Mouse (Mus musculus) myocyte (in vitro differentiated cells): Measurements from ENCODE around the gene Crebl2. TPM values are rescaled to one million over a fixed set of nuclear protein-coding genes. Genes with fewer than 3 reads are reported as not detected.

Source experiments
- H3K27me3 ChIP-seq: one replicate; pipeline ENCODE4 v1.6.1; 2011; ENCODE audit not compliant: control insufficient read depth, insufficient read depth, insufficient read length
- H3K36me3 ChIP-seq: one replicate; pipeline ENCODE4 v1.6.1; 2011; ENCODE audit not compliant: control insufficient read depth, insufficient read depth
- H3K4me2 ChIP-seq: one replicate; pipeline ENCODE4 v1.6.1; 2011; ENCODE audit warnings: low read depth, control low read depth
- H3K4me3 ChIP-seq: one replicate; pipeline ENCODE4 v1.5.1; 2011; ENCODE audit warnings: mild to moderate bottlenecking, control low read depth, moderate library complexity
- H3K79me2 ChIP-seq: one replicate; pipeline ENCODE4 v1.6.1; 2011; ENCODE audit not compliant: control insufficient read depth, insufficient read depth
- H3ac ChIP-seq: one replicate; pipeline ENCODE4 v1.6.1; 2011; ENCODE audit not compliant: control insufficient read depth, insufficient read length
- CEBPB ChIP-seq: IDR thresholded peaks from 2 replicates; pipeline ENCODE4 v1.6.1; 2011; ENCODE audit warnings: mild to moderate bottlenecking, moderate library complexity; ENCODE audit not compliant: poor library complexity, insufficient read depth, severe bottlenecking
- E2F4 ChIP-seq: IDR thresholded peaks from one replicate; pipeline ENCODE4 v1.6.1; 2011; ENCODE audit warnings: mild to moderate bottlenecking, control low read depth, moderate library complexity; ENCODE audit not compliant: insufficient read depth
- MAX ChIP-seq: IDR thresholded peaks from one replicate; pipeline ENCODE4 v1.6.1; 2011; ENCODE audit warnings: low read depth, mild to moderate bottlenecking, control low read depth
- MYOD1 ChIP-seq, 3 experiments: IDR thresholded peaks; one replicate each; pipeline ENCODE4 v1.6.1; 2011; ENCODE audit warnings: control low read depth in 2 of 3, low read depth in 2 of 3, mild to moderate bottlenecking in 2 of 3, moderate library complexity in 1 of 3; ENCODE audit not compliant: insufficient read length in 2 of 3, control insufficient read depth in 1 of 3
- MYOG ChIP-seq, 3 experiments: IDR thresholded peaks; one replicate each; pipeline ENCODE4 v1.6.1; 2011; ENCODE audit warnings: control low read depth in 2 of 3, low read depth in 2 of 3, mild to moderate bottlenecking in 2 of 3; ENCODE audit not compliant: insufficient read length in 2 of 3, control insufficient read depth in 1 of 3, insufficient read depth in 1 of 3
- POLR2A ChIP-seq: IDR thresholded peaks from one replicate; pipeline ENCODE4 v1.6.1; 2011; ENCODE audit warnings: low read depth, mild to moderate bottlenecking, control low read depth, moderate library complexity; ENCODE audit not compliant: insufficient read length
- POLR2AphosphoS2 ChIP-seq: IDR thresholded peaks from one replicate; pipeline ENCODE4 v1.6.1; 2011; ENCODE audit warnings: low read depth, control low read depth; ENCODE audit not compliant: insufficient read length
- REST ChIP-seq: IDR thresholded peaks from one replicate; pipeline ENCODE4 v1.6.1; 2011; ENCODE audit warnings: mild to moderate bottlenecking, control low read depth, moderate library complexity; ENCODE audit not compliant: insufficient read depth, insufficient read length
- SRF ChIP-seq: IDR thresholded peaks from one replicate; pipeline ENCODE4 v1.6.1; 2011; ENCODE audit warnings: low read depth; ENCODE audit not compliant: control insufficient read depth, insufficient read length
- TCF12 ChIP-seq: IDR thresholded peaks from one replicate; pipeline ENCODE4 v1.6.1; 2011; ENCODE audit warnings: mild to moderate bottlenecking, control low read depth; ENCODE audit not compliant: poor library complexity, insufficient read depth, severe bottlenecking
- TCF3 ChIP-seq: IDR thresholded peaks from one replicate; pipeline ENCODE4 v1.6.1; 2011; ENCODE audit warnings: low read depth, control low read depth; ENCODE audit not compliant: insufficient read length
- USF1 ChIP-seq: IDR thresholded peaks from one replicate; pipeline ENCODE4 v1.6.1; 2011; ENCODE audit warnings: low read depth, mild to moderate bottlenecking, control low read depth, moderate library complexity
- polyA plus RNA-seq: library from polyadenylated mRNA; unstranded; fragments of >200 nt; fragmentation: generic; extraction: Trizol; gene quantifications from one replicate; pipeline ENCODE4 v1.2.1, GENCODE M21; 2012; ENCODE audit warnings: missing spikeins

Gene Crebl2
- polyA plus RNA-seq, 1 experiment = 1.5 TPM

DNA sequence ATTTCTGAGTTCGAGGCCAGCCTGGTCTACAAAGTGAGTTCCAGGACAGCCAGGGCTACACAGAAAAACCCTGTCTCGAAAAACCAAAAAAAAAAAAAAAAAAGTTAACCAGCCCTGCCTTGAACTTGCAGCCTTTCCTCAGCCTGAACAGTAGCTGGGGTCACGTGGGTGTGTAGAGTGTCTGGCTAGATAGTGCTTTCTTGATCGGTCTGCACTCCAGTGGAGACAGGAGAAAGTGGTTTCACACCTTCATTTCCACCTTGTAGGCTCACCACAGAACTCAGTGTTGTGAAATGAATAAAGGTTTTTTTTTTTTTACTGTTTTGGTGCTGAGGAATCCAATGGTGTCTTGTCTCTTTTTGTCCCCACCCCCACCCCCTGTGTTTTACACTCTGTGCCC, 73.4 kb downstream of the Crebl2 start:
- H3K4me3 ChIP-seq = no peak overlapping the region
- H3K36me3 ChIP-seq = no peaks in the 10 kb centered on the region
- H3K27me3 ChIP-seq = no peaks in the 10 kb centered on the region
- H3ac ChIP-seq = no peak overlapping the region
- H3K79me2 ChIP-seq = no peaks in the 10 kb centered on the region
- no peak overlapping the region for H3K4me2 ChIP-seq
- peak; percentile 3 for TF ChIP-seq USF1
- no peak for TF ChIP-seq MAX

GRCm38 (mm10) chr6:134903891-134904884, 74.2 kb downstream of the Crebl2 start:
- Histone ChIP-seq H3K36me3 (no peaks in the 10 kb centered on the region), H3K79me2 (no peaks in the 10 kb centered on the region), H3K27me3 (no peaks in the 10 kb centered on the region), H3K4me2 (no peak overlapping the region), H3ac (no peak overlapping the region), H3K4me3 (no peak overlapping the region)
- TF ChIP-seq MYOD1 (IDR thresholded peaks at IDR 0.05; ENCODE audit: control insufficient read depth in 1 of 3, insufficient read length in 2 of 3, low read depth in 2 of 3) (no peak), TCF12 (no peak), MAX (no peak), TCF3 (no peak), E2F4 (no peak), REST (no peak), SRF (no peak)

GRCm38 (mm10) chr6:134905811-134906210, 75.9 kb downstream of the Crebl2 start:
- Histone ChIP-seq H3K4me2 (no peak overlapping the region), H3K4me3 (no peak overlapping the region), H3K79me2 (no peaks in the 10 kb centered on the region), H3ac (no peak overlapping the region), H3K27me3 (no peaks in the 10 kb centered on the region), H3K36me3 (no peaks in the 10 kb centered on the region)
- TF ChIP-seq MAX = no peak
- TF ChIP-seq SRF = no peak
- TF ChIP-seq MYOG (IDR thresholded peaks at IDR 0.05; ENCODE audit: control insufficient read depth in 1 of 3, insufficient read depth in 1 of 3, insufficient read length in 2 of 3, low read depth in 2 of 3) = no peak
- no peak for TF ChIP-seq REST
- TF ChIP-seq TCF3 = no peak
- no peak for TF ChIP-seq POLR2AphosphoS2
- TF ChIP-seq CEBPB = no peak
- TF ChIP-seq TCF12 = no peak
- TF ChIP-seq MYOD1 (IDR thresholded peaks at IDR 0.05; ENCODE audit: control insufficient read depth in 1 of 3, insufficient read length in 2 of 3, low read depth in 2 of 3) = no peak
- TF ChIP-seq USF1 = no peak
- TF ChIP-seq POLR2A = no peak
- TF ChIP-seq E2F4 = no peak

Other genes starting within 250 kb of the Crebl2 start
- not detected for gene Mansc1, start 197.7 kb upstream of the Crebl2 start, polyA plus RNA-seq
- 8.8 TPM for gene Borcs5, start 190.6 kb upstream of the Crebl2 start, polyA plus RNA-seq
- gene Dusp16, start 37.5 kb upstream of the Crebl2 start, polyA plus RNA-seq = 4.8 TPM
- 2.2 TPM for gene Gpr19, start 68.4 kb downstream of the Crebl2 start, polyA plus RNA-seq
- 27.7 TPM for gene Cdkn1b, start 90.2 kb downstream of the Crebl2 start, polyA plus RNA-seq
- gene Apold1, start 151.6 kb downstream of the Crebl2 start, polyA plus RNA-seq = 0.12 TPM
- gene Ddx47, start 181.5 kb downstream of the Crebl2 start, polyA plus RNA-seq = 53.6 TPM
- gene Gprc5a, start 235.5 kb downstream of the Crebl2 start, polyA plus RNA-seq = 10.8 TPM